Mouse (Mus musculus): ENCODE measurements at regions not wholly inside any gene's neighbourhood (a gene's known extent, or its start where the extent isn't known, plus 50 kb on each side); places are given as distances from the start of the nearest gene placed in this dataset.

DNA sequence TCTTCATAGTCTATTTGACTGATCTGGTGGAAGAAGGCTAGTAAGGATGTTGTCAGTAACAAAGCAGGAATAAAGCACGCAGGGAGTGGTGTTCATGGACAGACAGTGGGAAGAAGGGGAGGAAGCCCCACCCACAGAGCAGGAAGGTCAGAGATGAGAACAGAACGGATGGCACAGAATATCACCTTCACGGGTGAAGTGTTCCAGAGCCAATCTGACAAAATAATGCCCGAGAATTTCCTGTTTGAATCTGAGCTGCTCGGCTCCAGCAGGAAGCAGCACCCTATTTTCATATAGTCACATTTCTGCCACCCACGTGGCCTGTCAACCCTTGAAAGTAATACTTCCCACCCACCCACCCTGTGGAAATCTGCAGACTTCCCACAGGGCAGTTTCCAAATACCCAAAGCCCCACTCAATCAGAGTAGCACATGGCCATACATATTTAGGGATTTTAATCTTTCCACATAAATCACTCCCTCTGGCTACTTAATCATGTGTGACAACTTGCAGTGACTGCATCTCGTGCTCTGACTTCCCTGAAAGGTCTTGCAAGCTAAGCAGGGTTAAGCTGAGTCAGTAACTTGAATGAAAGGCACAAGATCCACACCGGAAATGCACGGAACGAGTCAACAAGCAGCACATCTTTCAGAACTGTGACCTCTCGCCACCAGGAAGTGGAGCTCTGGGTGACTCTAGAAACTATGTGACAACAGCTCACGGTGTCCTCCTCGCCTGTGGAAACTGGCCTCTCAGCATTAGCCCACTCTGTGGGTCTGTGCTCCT lies 158.0 kb upstream of the Creb1 start:
- H3K9me3 ChIP-seq (ENCODE audit: control insufficient read depth, low read length): no peaks in the 10 kb centered on the region
- no peak for ATAC-seq
- H3K4me1 ChIP-seq (ENCODE audit: control insufficient read depth, insufficient read depth, low read length): no peaks in the 10 kb centered on the region
- H3K9ac ChIP-seq (ENCODE audit: low read depth, low read length): no peak overlapping the region
- no peak overlapping the region for H3K4me3 ChIP-seq (ENCODE audit: low read length)
- H3K27ac ChIP-seq (ENCODE audit: low read length): no peak overlapping the region
- no peak overlapping the region for H3K4me2 ChIP-seq (ENCODE audit: low read depth, low read length)
- WGBS: 52% methylated on average over 13 of the region's 13 CpGs
- no peaks in the 10 kb centered on the region for H3K27me3 ChIP-seq (replicated peaks; ENCODE audit: control insufficient read depth, insufficient read depth, low read length)
- H3K36me3 ChIP-seq (ENCODE audit: control insufficient read depth, insufficient read depth, low read length): no peaks in the 10 kb centered on the region

DNA sequence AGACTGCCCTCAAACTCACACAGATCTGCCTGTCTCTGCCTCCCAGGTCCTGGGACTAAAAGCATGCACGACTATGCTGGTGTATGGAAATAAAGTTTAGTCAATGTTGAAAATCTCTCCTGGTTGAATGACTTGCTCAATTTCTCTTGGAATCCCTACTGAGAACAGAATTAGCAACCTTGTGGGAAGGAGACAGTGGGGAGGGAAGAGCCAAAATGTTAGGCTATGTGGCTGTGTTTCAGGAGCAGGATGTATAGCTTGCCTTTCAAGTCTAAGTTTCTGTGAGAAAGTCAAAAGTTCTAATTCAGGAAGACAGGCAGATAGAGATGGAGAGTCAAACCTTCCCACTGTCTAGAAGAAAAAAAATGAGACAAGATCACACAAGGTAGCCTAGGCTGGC lies 168.3 kb upstream of the Creb1 start:
- Histone ChIP-seq H3K27me3 (replicated peaks; ENCODE audit: control insufficient read depth, insufficient read depth, low read length) (no peaks in the 10 kb centered on the region), H3K9me3 (ENCODE audit: control insufficient read depth, low read length) (no peaks in the 10 kb centered on the region), H3K4me1 (ENCODE audit: control insufficient read depth, insufficient read depth, low read length) (no peaks in the 10 kb centered on the region), H3K27ac (ENCODE audit: low read length) (no peak overlapping the region), H3K4me3 (ENCODE audit: low read length) (no peak overlapping the region), H3K9ac (ENCODE audit: low read depth, low read length) (no peak overlapping the region), H3K36me3 (ENCODE audit: control insufficient read depth, insufficient read depth, low read length) (no peaks in the 10 kb centered on the region), H3K4me2 (ENCODE audit: low read depth, low read length) (no peak overlapping the region)
- 80% methylated on average over 1 of the region's 1 CpGs for WGBS
- no peak for ATAC-seq

DNA sequence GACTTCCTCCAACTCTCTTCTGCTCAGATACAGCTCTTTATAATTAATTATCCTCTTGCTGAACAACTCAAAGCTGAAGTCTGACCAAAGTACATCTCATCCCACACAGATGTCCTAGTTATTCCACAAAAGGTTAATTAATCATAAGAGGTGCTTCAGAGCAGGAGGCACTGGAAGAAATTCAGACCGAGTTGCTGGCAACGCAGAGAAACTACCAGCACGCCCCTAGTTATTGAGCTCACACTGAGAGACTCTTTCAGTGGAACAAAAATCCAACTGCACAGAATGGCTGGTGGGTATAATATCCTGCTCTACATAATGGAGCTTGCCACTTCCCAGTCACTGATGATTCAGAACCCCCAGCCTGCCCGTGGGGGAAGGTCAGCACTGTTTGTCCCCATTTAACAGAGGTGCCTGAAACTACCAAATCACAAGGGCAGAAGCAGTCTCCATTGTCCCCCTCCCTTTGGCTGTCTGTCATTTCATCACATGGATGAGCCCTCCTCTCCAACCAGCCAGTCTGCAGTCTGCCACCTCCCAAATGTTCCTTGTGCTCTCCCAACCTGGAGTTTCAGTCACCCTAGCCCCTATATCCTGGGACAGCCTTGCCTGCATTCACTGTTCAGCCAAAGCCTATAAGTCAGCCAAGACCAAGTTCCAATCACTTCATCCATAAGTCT lies 170.3 kb upstream of the Creb1 start:
- no peaks in the 10 kb centered on the region for H3K4me1 ChIP-seq (ENCODE audit: control insufficient read depth, insufficient read depth, low read length)
- H3K4me2 ChIP-seq (ENCODE audit: low read depth, low read length): no peak overlapping the region
- no peaks in the 10 kb centered on the region for H3K36me3 ChIP-seq (ENCODE audit: control insufficient read depth, insufficient read depth, low read length)
- no peaks in the 10 kb centered on the region for H3K9me3 ChIP-seq (ENCODE audit: control insufficient read depth, low read length)
- no peak for ATAC-seq
- WGBS: 82% methylated on average over 4 of the region's 4 CpGs
- no peaks in the 10 kb centered on the region for H3K27me3 ChIP-seq (replicated peaks; ENCODE audit: control insufficient read depth, insufficient read depth, low read length)
- no peak overlapping the region for H3K4me3 ChIP-seq (ENCODE audit: low read length)
- no peak overlapping the region for H3K9ac ChIP-seq (ENCODE audit: low read depth, low read length)
- H3K27ac ChIP-seq (ENCODE audit: low read length): no peak overlapping the region

DNA sequence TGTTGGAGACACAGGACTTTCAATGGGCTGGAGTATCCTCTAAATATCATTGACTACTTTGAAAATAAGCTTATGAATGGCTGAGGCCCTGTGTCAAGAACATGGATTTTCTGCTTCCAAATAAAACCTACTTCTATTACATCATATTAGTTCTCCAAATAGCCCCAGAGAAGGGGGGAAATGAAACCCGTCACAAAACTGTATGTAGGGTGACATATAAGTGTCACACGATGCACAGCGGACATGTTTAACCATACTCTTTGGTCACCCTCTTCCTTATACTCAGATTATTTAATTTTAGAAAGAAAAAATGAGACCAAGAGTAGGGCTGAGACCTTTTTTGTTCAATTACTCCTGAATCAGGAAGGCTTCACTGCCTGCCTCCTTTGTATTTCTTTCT lies 189.2 kb upstream of the Creb1 start:
- 77% methylated on average over 3 of the region's 3 CpGs for WGBS
- H3K9me3 ChIP-seq (ENCODE audit: control insufficient read depth, low read length): no peaks in the 10 kb centered on the region
- H3K4me3 ChIP-seq (ENCODE audit: low read length): no peak overlapping the region
- H3K4me1 ChIP-seq (ENCODE audit: control insufficient read depth, insufficient read depth, low read length): no peaks in the 10 kb centered on the region
- ATAC-seq: no peak
- H3K9ac ChIP-seq (ENCODE audit: low read depth, low read length): no peak overlapping the region
- H3K27me3 ChIP-seq (replicated peaks; ENCODE audit: control insufficient read depth, insufficient read depth, low read length): no peaks in the 10 kb centered on the region
- H3K36me3 ChIP-seq (ENCODE audit: control insufficient read depth, insufficient read depth, low read length): no peaks in the 10 kb centered on the region
- no peak overlapping the region for H3K4me2 ChIP-seq (ENCODE audit: low read depth, low read length)
- H3K27ac ChIP-seq (ENCODE audit: low read length): no peak overlapping the region

DNA sequence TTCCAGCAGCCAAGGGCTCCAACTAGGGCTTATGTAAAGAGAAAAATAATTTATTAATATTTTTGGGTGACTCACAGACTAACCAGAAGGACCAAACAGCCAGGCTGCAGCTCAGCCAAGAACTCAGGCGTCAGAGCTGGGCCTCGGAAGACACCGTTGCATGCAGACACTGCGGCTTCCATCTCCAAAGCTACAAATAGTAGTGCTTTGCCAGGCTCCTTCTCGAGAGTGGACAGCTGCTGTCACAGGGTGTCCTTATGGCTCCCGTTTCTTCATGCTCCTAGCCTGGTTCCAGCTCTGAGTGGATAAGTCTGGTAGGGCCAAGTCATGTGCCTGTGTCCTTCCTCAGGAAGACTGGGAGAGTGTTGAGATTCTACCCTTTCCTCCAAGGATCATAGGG lies 190.8 kb upstream of the Creb1 start:
- Histone ChIP-seq H3K9ac (ENCODE audit: low read depth, low read length) (no peak overlapping the region), H3K27me3 (replicated peaks; ENCODE audit: control insufficient read depth, insufficient read depth, low read length) (no peaks in the 10 kb centered on the region), H3K36me3 (ENCODE audit: control insufficient read depth, insufficient read depth, low read length) (no peaks in the 10 kb centered on the region), H3K4me2 (ENCODE audit: low read depth, low read length) (no peak overlapping the region), H3K27ac (ENCODE audit: low read length) (no peak overlapping the region), H3K9me3 (ENCODE audit: control insufficient read depth, low read length) (no peaks in the 10 kb centered on the region), H3K4me3 (ENCODE audit: low read length) (no peak overlapping the region), H3K4me1 (ENCODE audit: control insufficient read depth, insufficient read depth, low read length) (no peaks in the 10 kb centered on the region)
- ATAC-seq: no peak
- 87% methylated on average over 6 of the region's 6 CpGs for WGBS

- no peak for ATAC-seq
- Histone ChIP-seq H3K27me3 (replicated peaks; ENCODE audit: control insufficient read depth, insufficient read depth, low read length) (no peaks in the 10 kb centered on the region), H3K36me3 (ENCODE audit: control insufficient read depth, insufficient read depth, low read length) (no peaks in the 10 kb centered on the region), H3K9ac (ENCODE audit: low read depth, low read length) (no peak overlapping the region), H3K9me3 (ENCODE audit: control insufficient read depth, low read length) (no peaks in the 10 kb centered on the region), H3K27ac (ENCODE audit: low read length) (no peak overlapping the region), H3K4me2 (ENCODE audit: low read depth, low read length) (no peak overlapping the region), H3K4me1 (ENCODE audit: control insufficient read depth, insufficient read depth, low read length) (no peaks in the 10 kb centered on the region), H3K4me3 (ENCODE audit: low read length) (no peak overlapping the region)
- WGBS: 53% methylated on average over 9 of the region's 9 CpGs
These were observed 193.9 kb upstream of the Creb1 start for GRCm38 (mm10) chr1:64338575-64338961.

GRCm38 (mm10) chr1:64337619-64338574 lies 194.5 kb upstream of the Creb1 start:
- 61% methylated on average over 25 of the region's 25 CpGs for WGBS
- no peaks in the 10 kb centered on the region for H3K4me1 ChIP-seq (ENCODE audit: control insufficient read depth, insufficient read depth, low read length)
- H3K27ac ChIP-seq (ENCODE audit: low read length): no peak overlapping the region
- H3K9ac ChIP-seq (ENCODE audit: low read depth, low read length): no peak overlapping the region
- no peaks in the 10 kb centered on the region for H3K9me3 ChIP-seq (ENCODE audit: control insufficient read depth, low read length)
- H3K4me2 ChIP-seq (ENCODE audit: low read depth, low read length): no peak overlapping the region
- no peaks in the 10 kb centered on the region for H3K36me3 ChIP-seq (ENCODE audit: control insufficient read depth, insufficient read depth, low read length)
- H3K27me3 ChIP-seq (replicated peaks; ENCODE audit: control insufficient read depth, insufficient read depth, low read length): no peaks in the 10 kb centered on the region
- no peak for ATAC-seq
- H3K4me3 ChIP-seq (ENCODE audit: low read length): no peak overlapping the region

GRCm38 (mm10) chr1:64331566-64331965 lies 200.9 kb upstream of the Creb1 start:
- Histone ChIP-seq H3K36me3 (ENCODE audit: control insufficient read depth, insufficient read depth, low read length) (no peaks in the 10 kb centered on the region), H3K27me3 (replicated peaks; ENCODE audit: control insufficient read depth, insufficient read depth, low read length) (no peaks in the 10 kb centered on the region), H3K9ac (ENCODE audit: low read depth, low read length) (no peak overlapping the region), H3K4me2 (ENCODE audit: low read depth, low read length) (no peak overlapping the region), H3K9me3 (ENCODE audit: control insufficient read depth, low read length) (no peaks in the 10 kb centered on the region), H3K27ac (ENCODE audit: low read length) (no peak overlapping the region), H3K4me3 (ENCODE audit: low read length) (no peak overlapping the region), H3K4me1 (ENCODE audit: control insufficient read depth, insufficient read depth, low read length) (no peaks in the 10 kb centered on the region)
- no peak for ATAC-seq
- WGBS: 90% methylated on average over 2 of the region's 2 CpGs

GRCm38 (mm10) chr1:64330721-64331120 lies 201.7 kb upstream of the Creb1 start:
- no peak overlapping the region for H3K27ac ChIP-seq (ENCODE audit: low read length)
- H3K4me3 ChIP-seq (ENCODE audit: low read length): no peak overlapping the region
- H3K9ac ChIP-seq (ENCODE audit: low read depth, low read length): no peak overlapping the region
- H3K4me1 ChIP-seq (ENCODE audit: control insufficient read depth, insufficient read depth, low read length): no peaks in the 10 kb centered on the region
- no peak for ATAC-seq
- no peaks in the 10 kb centered on the region for H3K36me3 ChIP-seq (ENCODE audit: control insufficient read depth, insufficient read depth, low read length)
- 61% methylated on average over 2 of the region's 2 CpGs for WGBS
- no peaks in the 10 kb centered on the region for H3K9me3 ChIP-seq (ENCODE audit: control insufficient read depth, low read length)
- H3K27me3 ChIP-seq (replicated peaks; ENCODE audit: control insufficient read depth, insufficient read depth, low read length): no peaks in the 10 kb centered on the region
- H3K4me2 ChIP-seq (ENCODE audit: low read depth, low read length): no peak overlapping the region
